Mouse (Mus musculus) heart, postnatal 25 days (tissue): ENCODE data around the gene Ube2j2. TPM values are rescaled to one million over a fixed set of nuclear protein-coding genes. Genes with fewer than 3 reads are reported as not detected.

Source experiments
- DNase-seq: peaks from one replicate; pipeline ENCODE4 v3.0.0; 2022; ENCODE audit warnings: low spot score
- intact Hi-C: fragments of 180-260 bp; cut with DNase I; formaldehyde crosslinking; loops from one replicate; pipeline ENCODE4 v1.15.1; 2025
- total RNA-seq, 2 experiments: library from RNA; stranded (reverse); gene quantifications; 2 replicates each; pipeline ENCODE4 v1.2.3; 2021

Gene Ube2j2
- total RNA-seq, result 10 to 100 TPM; 50.7 to 60.2 TPM

DNA sequence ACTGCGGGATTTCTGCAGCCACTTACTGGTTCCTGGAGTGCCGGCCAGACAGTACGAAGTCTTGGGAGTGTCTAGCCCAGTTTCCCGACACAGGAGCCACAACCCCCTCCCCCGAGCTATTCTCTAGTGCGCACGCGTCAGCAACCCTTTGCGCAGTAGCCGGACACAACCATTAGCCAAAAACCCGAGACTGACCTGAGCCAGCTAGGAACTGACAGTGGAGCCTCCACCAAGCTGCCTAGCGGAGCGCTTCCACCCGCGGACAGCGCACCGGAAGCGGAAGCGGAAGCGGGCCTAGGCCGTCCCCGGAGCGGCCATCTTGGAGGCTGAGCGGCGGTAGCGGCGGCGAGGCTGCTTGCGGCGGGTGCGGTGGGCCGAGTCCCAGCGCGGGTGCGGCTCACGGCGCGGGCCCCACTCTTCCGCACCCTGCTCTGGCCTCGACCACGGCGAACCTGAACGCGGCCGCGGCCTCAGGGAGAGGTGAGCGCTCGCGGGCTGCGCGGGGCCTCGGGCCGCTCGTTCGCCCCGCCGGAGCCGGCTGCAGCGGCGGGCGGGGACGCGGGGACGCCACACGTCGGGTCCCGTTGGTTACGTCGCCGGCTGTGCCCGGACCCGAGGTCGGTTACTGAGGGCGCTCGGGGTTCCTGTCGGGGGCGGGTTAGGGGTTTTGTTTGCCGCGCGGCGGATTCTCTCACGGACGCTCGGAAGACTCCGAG, at the start of gene Ube2j2:
Ube2j2 (plus strand) TSS at position 298 of the 716 bp plus-strand sequence.
- intact Hi-C loops, result loop anchor here (5.0 kb wide), 2 partner anchors 96 to 111 kb away; partner anchors contain the start of genes Aurkaip1 and Dvl1
- DNase-seq, result peak; percentile 95

- DNase-seq, result peak; percentile 82
- intact Hi-C loops, result loop anchor here (1.0 to 5.0 kb wide), 2 partner anchors 47 to 62 kb away; partner anchors contain the start of genes Aurkaip1 and Dvl1
Measured at GRCm38 (mm10) chr4:155894311-155894881, 49.2 kb upstream of the Ube2j2 start.

GRCm38 (mm10) chr4:155895216-155895615, 48.4 kb upstream of the Ube2j2 start:
- peak; percentile 44 for DNase-seq
- intact Hi-C loops, result no loop called here

- intact Hi-C loops, result no loop called here
- DNase-seq, result no peak
Measured at GRCm38 (mm10) chr4:155895826-155896225, 47.8 kb upstream of the Ube2j2 start.

- intact Hi-C loops, result no loop called here
Measured at GRCm38 (mm10) chr4:155896461-155896860, 47.2 kb upstream of the Ube2j2 start.

DNA sequence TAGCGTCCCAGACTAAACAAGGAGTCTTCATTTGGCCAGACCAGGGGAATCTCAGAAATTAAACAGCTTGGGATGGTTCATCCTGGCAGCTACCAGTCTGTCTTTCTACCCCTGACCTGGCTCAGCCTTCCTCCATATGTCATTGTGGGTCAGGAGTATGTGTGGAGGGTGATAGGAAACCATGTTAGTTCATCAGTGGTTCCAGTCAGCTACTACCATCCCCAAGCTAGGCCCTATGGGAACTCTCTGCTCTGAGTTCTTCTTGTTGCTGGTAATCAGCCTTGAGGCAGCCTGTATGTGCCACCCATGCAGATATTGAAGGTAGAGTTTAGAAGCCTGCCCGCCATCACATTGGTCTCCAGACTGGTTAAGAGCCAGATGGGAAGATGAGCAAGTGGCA, 45.3 kb upstream of the Ube2j2 start:
- DNase-seq, result no peak
- intact Hi-C loops, result no loop called here

More at GRCm38 (mm10) chr4:155896461-155896860, 47.2 kb upstream of the Ube2j2 start:
- DNase-seq, result no peak

DNA sequence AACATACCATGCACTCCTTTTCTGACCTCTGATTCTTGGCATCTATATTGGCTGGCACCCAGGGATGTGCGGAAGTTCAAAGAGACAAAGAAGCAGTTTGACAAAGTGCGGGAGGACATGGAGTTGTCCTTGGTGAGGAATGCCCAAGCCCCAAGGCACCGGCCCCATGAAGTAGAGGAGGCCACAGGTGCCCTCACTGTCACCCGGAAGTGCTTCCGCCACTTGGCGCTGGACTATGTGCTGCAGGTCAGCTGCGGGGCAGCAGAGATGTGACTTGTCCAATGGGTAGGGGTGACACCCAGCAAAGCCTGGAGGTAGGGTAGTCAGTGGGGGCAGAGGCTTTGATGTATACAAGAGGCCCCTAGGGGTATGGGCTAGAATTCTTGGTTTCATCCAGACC, 44.3 kb upstream of the Ube2j2 start:
- intact Hi-C loops, result no loop called here
- no peak for DNase-seq

GRCm38 (mm10) chr4:155901205-155901604, 42.4 kb upstream of the Ube2j2 start:
- DNase-seq, result no peak
- intact Hi-C loops, result no loop called here

GRCm38 (mm10) chr4:155903246-155903645, 40.4 kb upstream of the Ube2j2 start:
- intact Hi-C loops, result no loop called here
- no peak for DNase-seq

GRCm38 (mm10) chr4:155904318-155905102, 39.1 kb upstream of the Ube2j2 start:
- no peak for DNase-seq
- intact Hi-C loops, result no loop called here

GRCm38 (mm10) chr4:155905634-155906033, 38.0 kb upstream of the Ube2j2 start:
- DNase-seq, result no peak
- intact Hi-C loops, result no loop called here

DNA sequence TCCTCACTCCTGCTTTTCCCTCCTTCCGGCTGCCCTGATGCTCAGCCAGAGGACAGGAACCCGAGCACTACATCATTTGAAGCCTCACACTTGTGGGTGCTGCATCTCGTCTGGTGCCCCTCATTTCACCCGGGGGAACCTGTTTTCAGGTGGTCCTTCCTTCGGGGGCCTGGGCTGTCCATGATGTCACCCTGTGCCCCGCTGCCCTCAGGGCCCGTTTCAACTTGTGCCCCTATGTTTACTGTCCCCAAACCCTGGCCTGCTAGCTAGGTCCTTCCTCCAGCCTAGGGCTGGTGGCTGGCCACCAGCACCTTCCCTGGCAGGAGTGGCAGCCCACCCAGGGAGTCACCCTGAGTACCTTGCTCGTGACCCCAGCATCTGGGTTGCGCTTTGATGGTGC, 37.5 kb upstream of the Ube2j2 start:
- no peak for DNase-seq
- intact Hi-C loops, result no loop called here

DNA sequence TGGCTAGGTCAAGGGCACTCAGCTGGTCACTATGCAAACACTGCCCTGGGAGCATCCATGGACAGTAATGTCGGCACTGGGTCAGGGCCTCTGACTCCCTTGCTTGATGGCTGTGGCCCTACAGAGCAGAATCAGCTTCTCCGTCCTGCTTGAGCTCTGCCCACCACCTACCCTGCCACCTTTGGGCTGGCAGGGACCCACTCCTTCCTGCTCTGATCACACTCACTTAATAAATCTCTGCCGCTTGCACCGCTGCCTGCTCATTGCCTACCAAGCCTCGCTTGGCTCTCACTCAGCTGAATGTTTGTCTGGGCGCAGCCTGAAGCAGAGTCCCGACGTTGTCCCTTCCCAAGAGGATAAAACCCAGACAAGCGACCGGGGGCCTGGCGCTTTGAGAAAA, 36.6 kb upstream of the Ube2j2 start:
- DNase-seq, result no peak
- intact Hi-C loops, result no loop called here

- intact Hi-C loops, result no loop called here
- no peak for DNase-seq
Measured at GRCm38 (mm10) chr4:155908281-155908680, 35.4 kb upstream of the Ube2j2 start.

DNA sequence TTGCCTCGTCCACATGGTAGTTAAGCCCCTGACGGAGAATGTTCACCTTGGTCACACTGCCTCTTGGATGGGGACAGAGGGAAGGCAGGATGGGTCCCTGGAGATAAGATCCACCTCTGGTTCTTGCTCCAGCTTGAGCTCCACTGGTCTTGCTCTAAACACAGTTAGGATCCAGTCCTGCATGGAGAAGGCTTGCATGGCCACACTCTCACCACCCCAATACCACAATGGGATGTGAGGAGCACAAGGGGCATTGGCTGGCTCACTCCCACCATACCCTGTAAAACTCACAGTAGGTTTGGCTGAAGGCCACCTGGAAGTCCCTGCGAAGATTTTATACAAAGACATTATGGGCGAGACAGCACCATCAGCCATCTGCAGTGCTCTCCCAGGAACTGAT, 34.9 kb upstream of the Ube2j2 start:
- DNase-seq, result no peak

DNA sequence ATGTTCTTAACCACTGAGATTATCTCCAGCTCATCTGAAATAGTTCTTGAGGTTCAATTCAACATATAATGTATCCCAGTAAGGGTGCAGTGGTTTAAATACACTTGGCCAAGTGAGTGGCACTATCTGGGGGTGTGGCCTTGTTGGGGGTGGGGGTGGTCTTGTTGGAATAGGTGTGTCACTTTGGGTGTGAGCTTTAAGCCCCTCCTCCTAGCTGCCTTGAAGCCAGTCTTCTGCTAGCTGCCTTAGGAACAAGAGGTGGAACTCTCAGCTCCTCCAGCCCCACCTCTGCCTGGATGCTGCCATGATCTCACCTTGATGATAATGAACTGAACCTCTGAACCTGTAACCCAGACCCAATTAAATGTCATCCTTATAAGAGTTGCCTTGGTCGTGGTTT, 11.6 kb upstream of the Ube2j2 start:
- intact Hi-C loops, result no loop called here
- DNase-seq, result no peak

More for the DNA sequence above, 34.9 kb upstream of the Ube2j2 start:
- intact Hi-C loops, result no loop called here

DNA sequence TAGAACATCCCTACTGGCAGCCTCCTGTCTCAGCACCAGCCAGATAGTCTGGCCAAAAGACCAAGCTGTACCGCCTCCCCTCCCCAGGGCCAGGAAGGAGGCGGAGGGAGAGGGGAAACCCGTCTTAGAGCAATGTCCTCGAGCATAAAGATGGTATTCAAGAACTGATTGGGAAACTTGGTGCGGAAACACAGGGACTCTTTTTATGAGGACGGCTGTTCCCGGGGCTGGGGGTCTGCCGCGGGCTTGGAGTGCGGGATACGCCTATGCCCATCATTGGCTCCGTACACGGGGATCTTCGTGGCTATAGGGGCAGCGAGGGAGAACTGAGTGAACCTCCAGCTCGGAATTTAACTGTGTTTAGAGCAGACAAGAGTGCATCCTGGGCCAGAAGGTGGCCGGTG, 580 bp upstream of the Ube2j2 start:
- intact Hi-C loops, result loop anchor here (5.0 kb wide), 2 partner anchors 96 to 111 kb away; partner anchors contain the start of genes Aurkaip1 and Dvl1
- peak; percentile 61 for DNase-seq

- intact Hi-C loops, result loop anchor here (5.0 kb wide), 2 partner anchors 97 to 112 kb away; partner anchors contain the start of genes Aurkaip1 and Dvl1
- no peak for DNase-seq
Measured at GRCm38 (mm10) chr4:155944271-155944670, 640 bp downstream of the Ube2j2 start.

GRCm38 (mm10) chr4:155947094-155947493, 3.5 kb downstream of the Ube2j2 start:
- DNase-seq, result no peak
- intact Hi-C loops, result no loop called here

- intact Hi-C loops, result no loop called here
- DNase-seq, result no peak
Measured at GRCm38 (mm10) chr4:155955491-155955890, 11.9 kb downstream of the Ube2j2 start.
